Mouse (Mus musculus): ENCODE data around the gene Inpp4a.

DNA sequence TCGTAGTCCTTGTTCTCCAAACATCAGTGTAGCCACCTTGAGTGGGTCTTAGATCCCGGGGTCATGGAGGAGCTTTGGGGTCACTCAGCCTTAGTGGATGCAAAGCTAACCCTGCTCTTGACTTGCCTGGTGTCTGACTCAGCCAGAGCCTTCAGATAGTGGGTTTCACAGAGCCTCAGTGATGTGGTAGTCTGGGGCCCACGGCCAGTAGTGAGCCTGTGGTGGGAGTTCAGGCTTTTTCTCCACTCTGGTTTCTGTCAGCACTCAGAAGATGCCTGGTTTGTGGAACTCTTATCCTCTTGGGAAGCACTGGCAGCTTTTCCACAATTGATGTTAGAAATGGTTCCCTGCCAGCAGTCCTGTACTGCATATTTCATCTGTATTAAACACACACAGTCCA lies 84.6 kb downstream of the Inpp4a start:
- no peak for TF ChIP-seq CTCF (IDR thresholded peaks at IDR 0.05; ENCODE audit: low read depth, low read length)
- TF ChIP-seq TAL1 (conservative IDR thresholded peaks at IDR 0.05; ENCODE audit: low read depth, low read length), result no peak
- TF ChIP-seq GATA1 (IDR thresholded peaks at IDR 0.05; ENCODE audit: borderline replicate concordance, low read length), result no peak
- TF ChIP-seq GATA2 (IDR thresholded peaks at IDR 0.05; ENCODE audit: borderline replicate concordance, low read depth, low read length), result no peak
- no peak for TF ChIP-seq POLR2AphosphoS5 (IDR thresholded peaks at IDR 0.05; ENCODE audit: insufficient replicate concordance, low read depth, low read length)
